Mouse (Mus musculus) G1E (cell line): ENCODE data around the gene Ermard.

Experiments
- CTCF ChIP-seq: IDR thresholded peaks from 2 replicates; pipeline ENCODE4 v1.5.1; 2012; ENCODE audit warnings: low read depth, low read length, inconsistent platforms, mixed read lengths
- GATA1 ChIP-seq: IDR thresholded peaks from 2 replicates; pipeline ENCODE4 v1.6.1; 2012; ENCODE audit warnings: borderline replicate concordance, low read length, inconsistent platforms, mixed read lengths
- POLR2AphosphoS5 ChIP-seq: IDR thresholded peaks from 2 replicates; pipeline ENCODE4 v1.6.1; 2012; ENCODE audit warnings: low read depth, low read length, inconsistent platforms; ENCODE audit not compliant: insufficient replicate concordance
- TAL1 ChIP-seq: conservative IDR thresholded peaks from 2 replicates; pipeline ENCODE4 v1.6.1; 2012; ENCODE audit warnings: low read depth, low read length, inconsistent platforms, mixed read lengths

GRCm38 (mm10) chr17:15093523-15093922, 52.5 kb downstream of the Ermard start:
- no peak for TF ChIP-seq CTCF
- TF ChIP-seq GATA1 = no peak
- no peak for TF ChIP-seq TAL1
- TF ChIP-seq POLR2AphosphoS5 = no peak
